Mouse (Mus musculus) forebrain, embryonic 14.5 days (tissue): Measurements from ENCODE around the gene Nnat. TPM values are rescaled to one million over a fixed set of nuclear protein-coding genes. Genes with fewer than 3 reads are reported as not detected.

Experiments
- ATAC-seq: fragments of 200-750 bp; cut with Nextera tagmentation; 2 replicates; pipeline ENCODE4 v1.8.0; 2017; ENCODE audit warnings: mild to moderate bottlenecking, moderate library complexity
- DNase-seq: peaks from one replicate; pipeline ENCODE4 v3.0.0-alpha.2; 2015; ENCODE audit warnings: low spot score
- H3K27ac ChIP-seq: fragments of 300-500 bp; sonication (generic); 2 replicates; pipeline ENCODE4 v1.5.1; 2014; ENCODE audit warnings: low read depth, mild to moderate bottlenecking, control low read depth, low read length, moderate library complexity
- H3K27me3 ChIP-seq: fragments of 300-500 bp; sonication (generic); replicated peaks from 2 replicates; pipeline ENCODE4 v1.6.1; 2014; ENCODE audit warnings: low read length, control low read depth, mixed read lengths; ENCODE audit not compliant: control insufficient read depth, insufficient read depth
- H3K36me3 ChIP-seq: fragments of 300-500 bp; sonication (generic); 2 replicates; pipeline ENCODE4 v1.6.1; 2014; ENCODE audit warnings: low read length, control low read depth; ENCODE audit not compliant: control insufficient read depth, insufficient read depth
- H3K4me1 ChIP-seq: fragments of 300-500 bp; sonication (generic); 2 replicates; pipeline ENCODE4 v1.6.1; 2014; ENCODE audit warnings: antibody characterized with exemption, low read length, control low read depth; ENCODE audit not compliant: control insufficient read depth, insufficient read depth
- H3K4me2 ChIP-seq: fragments of 300-500 bp; sonication (generic); 2 replicates; pipeline ENCODE4 v1.6.1; 2014; ENCODE audit warnings: mild to moderate bottlenecking, control low read depth, low read length
- H3K4me3 ChIP-seq: fragments of 300-500 bp; sonication (generic); 2 replicates; pipeline ENCODE4 v1.5.1; 2014; ENCODE audit warnings: low read depth, low read length, control low read depth
- H3K9ac ChIP-seq: fragments of 300-500 bp; sonication (generic); 2 replicates; pipeline ENCODE4 v1.6.1; 2014; ENCODE audit warnings: mild to moderate bottlenecking, low read length, control low read depth, moderate library complexity
- H3K9me3 ChIP-seq: fragments of 300-500 bp; sonication (generic); replicated peaks from 2 replicates; pipeline ENCODE4 v1.6.1; 2016; ENCODE audit warnings: low read length, control low read depth, mixed read lengths; ENCODE audit not compliant: control insufficient read depth
- WGBS: fragments of 180-500 bp; shearing (Covaris S2); extraction: QIAGEN DNeasy Blood & Tissue Kit; methylation state at CpG from one replicate; pipeline ENCODE4 v1.1.7; 2014; 5-methylcytosine and 5-hydroxymethylcytosine counted together
- polyA plus RNA-seq: library from polyadenylated mRNA; unstranded; fragments of >200 nt; fragmentation: Nextera tagmentation; extraction: Ambion mirVana; gene quantifications from 2 replicates; pipeline ENCODE4 v1.2.1, GENCODE M21; 2014

The Nnat gene
- polyA plus RNA-seq: 6,589 and 7,102 TPM in 2 replicates

DNA sequence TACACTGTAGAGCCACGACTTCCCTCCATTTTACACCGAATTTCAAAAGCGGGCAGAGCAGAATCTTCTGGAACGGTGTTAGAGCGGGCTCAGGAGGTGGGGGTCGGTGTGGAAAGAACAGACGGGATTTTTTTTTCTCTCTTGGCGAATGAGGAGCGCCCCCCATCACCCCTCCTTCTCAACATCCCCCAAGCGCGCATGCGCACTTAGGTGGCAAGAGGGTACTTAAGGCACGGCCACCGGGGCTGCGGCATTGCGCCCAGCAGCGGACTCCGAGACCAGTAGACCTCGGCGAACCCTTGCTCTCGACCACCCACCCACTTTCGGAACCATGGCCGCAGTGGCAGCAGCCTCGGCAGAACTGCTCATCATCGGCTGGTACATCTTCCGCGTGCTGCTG, at the start of gene Nnat:
Nnat (plus strand) TSS at position 221 of the 400 bp plus-strand sequence.
- Histone ChIP-seq H3K4me1 (peaks cover 4% of the 10 kb centered on the region; the same call in 1 of the 2 replicates), H3K9ac (peak within 1 kb of the TSS; percentile 93), H3K27ac (peak within 1 kb of the TSS; percentile 97), H3K27me3 (no peaks in the 10 kb centered on the region), H3K9me3 (peaks cover 22% of the 10 kb centered on the region), H3K4me2 (peak within 1 kb of the TSS; percentile 67), H3K36me3 (peaks cover 44% of the 10 kb centered on the region), H3K4me3 (peak within 1 kb of the TSS; percentile 55)
- DNase-seq: peak; percentile 95
- peak; percentile 73 for ATAC-seq
- 54% methylated on average over 27 of the region's 27 CpGs for WGBS

DNA sequence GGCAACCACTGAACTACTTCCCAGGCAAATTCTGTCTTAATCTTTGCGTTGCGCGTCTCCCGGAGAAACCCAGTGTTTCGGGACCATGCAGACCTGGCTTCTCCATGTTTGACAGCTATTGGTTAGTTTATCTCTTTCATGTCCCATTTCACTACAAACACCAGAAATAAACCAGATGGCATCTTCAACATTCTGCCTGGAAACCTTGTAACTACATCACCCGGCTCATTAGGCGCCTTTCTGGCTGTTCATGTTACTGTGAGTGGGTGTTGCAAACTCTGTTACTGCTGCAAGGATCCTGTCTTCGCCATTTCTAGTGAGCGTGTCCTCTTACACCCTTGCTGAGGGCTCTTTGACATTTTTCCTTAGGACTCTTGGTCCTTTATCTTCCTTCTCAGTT, 47.0 kb upstream of the Nnat start:
- H3K9ac ChIP-seq: no peak overlapping the region
- no peaks in the 10 kb centered on the region for H3K36me3 ChIP-seq
- DNase-seq (peak; percentile 59), ATAC-seq (no peak)
- H3K9me3 ChIP-seq: no peaks in the 10 kb centered on the region
- H3K4me3 ChIP-seq: no peak overlapping the region
- no peaks in the 10 kb centered on the region for H3K27me3 ChIP-seq
- 84% methylated on average over 9 of the region's 9 CpGs for WGBS
- no peak overlapping the region for H3K27ac ChIP-seq
- H3K4me1 ChIP-seq: peaks cover 24% of the 10 kb centered on the region
- H3K4me2 ChIP-seq: no peak overlapping the region

DNA sequence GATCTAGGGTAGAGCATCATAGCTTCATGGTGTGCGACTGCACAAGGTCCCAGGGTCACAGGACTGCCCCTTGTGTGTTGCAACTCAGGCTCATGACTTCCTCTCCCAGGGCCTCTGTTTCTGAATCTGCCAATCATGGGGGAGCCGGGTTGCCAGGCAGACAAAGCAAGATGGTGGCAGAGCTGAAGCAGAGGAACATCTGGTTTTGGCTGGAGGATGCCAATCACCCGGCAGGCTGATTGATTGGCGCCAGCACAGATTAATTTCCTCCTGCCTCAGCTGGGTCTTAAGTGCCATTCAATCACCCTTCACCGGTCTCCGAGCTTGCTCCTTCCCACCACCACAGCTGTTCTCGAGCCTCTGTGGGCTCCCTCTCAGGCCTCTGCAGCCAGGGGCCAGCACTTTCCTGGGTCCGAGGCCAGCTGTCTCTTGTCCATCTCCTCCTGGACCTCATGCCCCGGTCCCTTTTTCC, 46.1 kb upstream of the Nnat start:
- Histone ChIP-seq H3K36me3 (no peaks in the 10 kb centered on the region), H3K4me3 (no peak overlapping the region), H3K9me3 (no peaks in the 10 kb centered on the region), H3K9ac (no peak overlapping the region), H3K27me3 (no peaks in the 10 kb centered on the region), H3K4me2 (no peak overlapping the region), H3K27ac (peak overlapping the region; percentile 33; the same call in 1 of the 2 replicates), H3K4me1 (peaks cover 32% of the 10 kb centered on the region)
- DNase-seq: peak; percentile 33
- 0 out of 2 replicates have a peak, but pooled peaks have one; percentile 35 for ATAC-seq
- WGBS: 22% methylated on average over 9 of the region's 9 CpGs

DNA sequence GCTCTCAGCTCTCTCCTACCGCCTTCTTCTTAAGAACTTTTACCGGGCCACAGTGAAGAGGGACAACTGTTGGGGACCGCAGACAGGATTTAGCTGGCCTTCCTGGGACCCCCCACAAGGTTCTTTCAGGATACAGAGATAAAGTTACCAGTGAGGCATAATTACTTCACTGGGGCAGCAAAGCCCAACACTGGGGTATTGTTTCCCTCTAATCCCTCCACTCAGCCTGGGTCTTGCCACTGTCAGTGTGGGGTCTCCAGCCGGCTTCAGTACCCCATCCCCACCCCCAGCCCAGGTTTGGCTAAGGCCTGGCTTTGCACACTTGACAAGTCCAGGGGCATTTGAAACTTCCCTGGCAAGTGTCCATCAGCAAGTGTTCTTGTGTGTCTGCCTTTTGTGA, 45.5 kb upstream of the Nnat start:
- H3K27me3 ChIP-seq: no peaks in the 10 kb centered on the region
- 5% methylated on average over 4 of the region's 4 CpGs for WGBS
- H3K4me2 ChIP-seq: no peak overlapping the region
- H3K36me3 ChIP-seq: no peaks in the 10 kb centered on the region
- no peak overlapping the region for H3K4me3 ChIP-seq
- ATAC-seq (no peak), DNase-seq (no peak)
- peak overlapping the region; percentile 33; the same call in 1 of the 2 replicates for H3K27ac ChIP-seq
- H3K9ac ChIP-seq: peak overlapping the region; percentile 8; the same call in 1 of the 2 replicates
- peaks cover 32% of the 10 kb centered on the region for H3K4me1 ChIP-seq
- H3K9me3 ChIP-seq: no peaks in the 10 kb centered on the region

DNA sequence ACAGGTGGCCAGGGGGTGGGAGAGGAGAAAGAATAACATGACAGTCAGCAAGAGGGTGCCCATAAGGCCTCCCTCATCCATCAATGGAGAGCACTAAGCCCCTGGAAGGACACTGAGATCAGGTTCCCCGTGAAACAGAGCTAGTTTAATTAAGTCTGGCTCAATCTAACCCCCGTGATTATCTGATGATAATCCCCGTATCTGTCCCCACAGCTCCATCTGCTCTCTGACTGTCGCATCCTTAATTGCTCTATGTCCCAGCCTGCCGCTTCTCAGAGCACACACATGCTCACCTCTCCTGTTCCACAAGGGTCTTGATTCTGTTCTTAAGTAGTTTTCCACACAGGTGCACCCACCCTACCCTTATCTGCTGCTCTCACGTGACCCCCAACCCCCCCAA, 42.4 kb upstream of the Nnat start:
- no peak overlapping the region for H3K4me3 ChIP-seq
- peaks cover 40% of the 10 kb centered on the region for H3K4me1 ChIP-seq
- H3K27ac ChIP-seq: peak overlapping the region; percentile 33; the same call in 1 of the 2 replicates
- H3K9ac ChIP-seq: no peak overlapping the region
- WGBS: 38% methylated on average over 6 of the region's 6 CpGs
- no peaks in the 10 kb centered on the region for H3K36me3 ChIP-seq
- H3K4me2 ChIP-seq: no peak overlapping the region
- no peaks in the 10 kb centered on the region for H3K27me3 ChIP-seq
- no peaks in the 10 kb centered on the region for H3K9me3 ChIP-seq
- DNase-seq (peak; percentile 43), ATAC-seq (no peak)

DNA sequence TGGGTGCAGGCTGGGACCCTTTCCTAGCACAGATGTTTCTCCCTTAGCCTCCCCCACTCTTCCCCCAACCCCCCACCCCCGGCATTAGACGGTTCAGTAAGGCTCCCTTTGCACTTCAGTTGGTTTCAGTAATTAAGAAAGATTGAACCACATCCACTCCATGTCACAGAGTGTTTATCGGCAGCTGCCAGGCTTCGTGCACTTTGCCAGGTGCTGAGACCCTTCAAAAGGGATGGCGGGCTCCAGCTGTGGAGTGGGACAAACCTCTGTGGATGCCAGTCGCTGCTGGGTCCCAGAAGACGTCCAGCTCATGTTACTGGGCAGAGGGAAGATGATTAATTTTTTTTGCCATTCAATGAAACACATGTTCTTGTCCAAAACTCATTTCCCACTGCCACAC, 41.4 kb upstream of the Nnat start:
- no peak overlapping the region for H3K4me2 ChIP-seq
- peak; percentile 28 for DNase-seq
- H3K9me3 ChIP-seq: no peaks in the 10 kb centered on the region
- 47% methylated on average over 7 of the region's 7 CpGs for WGBS
- H3K4me1 ChIP-seq: peaks cover 38% of the 10 kb centered on the region
- H3K36me3 ChIP-seq: no peaks in the 10 kb centered on the region
- H3K4me3 ChIP-seq: no peak overlapping the region
- peak overlapping the region; percentile 14; the same call in 1 of the 2 replicates for H3K27ac ChIP-seq
- no peaks in the 10 kb centered on the region for H3K27me3 ChIP-seq
- ATAC-seq: peak; percentile 54; the same call in 1 of the 2 replicates
- no peak overlapping the region for H3K9ac ChIP-seq

DNA sequence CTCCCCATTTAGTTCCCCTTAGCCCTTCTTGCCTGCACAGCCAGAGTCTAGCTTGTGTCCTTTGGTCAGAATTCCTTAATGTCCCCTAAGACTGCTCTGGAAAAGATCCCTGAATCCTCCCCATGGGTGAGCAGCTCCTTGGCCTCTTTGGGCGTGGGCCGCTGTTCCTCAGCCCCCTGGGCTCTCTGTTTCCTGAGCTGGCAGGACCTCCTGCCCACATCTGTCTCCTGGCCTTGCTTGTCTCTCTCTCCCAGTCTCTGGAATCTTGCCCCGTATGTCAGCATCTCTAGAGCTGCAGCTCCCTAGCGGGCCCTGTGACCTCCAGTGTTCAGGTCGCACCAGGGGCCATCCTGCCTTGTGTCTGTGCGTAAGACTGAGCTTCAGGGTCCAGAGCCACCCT, 40.4 kb upstream of the Nnat start:
- 74% methylated on average over 6 of the region's 6 CpGs for WGBS
- Histone ChIP-seq H3K36me3 (no peaks in the 10 kb centered on the region), H3K27me3 (no peaks in the 10 kb centered on the region), H3K27ac (no peak overlapping the region), H3K4me3 (no peak overlapping the region), H3K4me1 (peaks cover 28% of the 10 kb centered on the region), H3K9ac (no peak overlapping the region), H3K9me3 (no peaks in the 10 kb centered on the region), H3K4me2 (no peak overlapping the region)
- DNase-seq (no peak), ATAC-seq (no peak)

DNA sequence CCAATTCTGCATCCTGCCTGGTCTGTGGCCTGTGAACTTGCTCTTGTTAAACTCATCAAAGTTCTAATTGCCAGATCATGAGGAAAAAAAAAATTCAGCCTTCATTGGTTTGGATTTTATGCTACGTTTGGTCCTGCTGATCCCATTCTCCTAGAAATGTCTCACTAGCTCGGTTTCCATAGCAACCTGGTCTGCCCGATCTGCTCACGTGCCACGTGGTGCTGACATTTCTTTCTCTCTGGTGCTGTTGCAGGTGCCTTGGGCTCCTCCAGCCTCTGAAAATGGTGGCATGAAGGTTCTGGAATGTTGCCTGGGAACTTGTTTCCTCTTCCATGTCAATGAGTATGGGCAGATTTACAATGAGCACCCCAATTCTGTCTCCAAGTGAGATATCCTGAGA, 39.4 kb upstream of the Nnat start:
- Histone ChIP-seq H3K4me1 (peaks cover 31% of the 10 kb centered on the region), H3K4me2 (no peak overlapping the region), H3K9ac (no peak overlapping the region), H3K36me3 (no peaks in the 10 kb centered on the region), H3K27ac (peak overlapping the region; percentile 44; the same call in 1 of the 2 replicates), H3K27me3 (no peaks in the 10 kb centered on the region), H3K4me3 (no peak overlapping the region), H3K9me3 (no peaks in the 10 kb centered on the region)
- DNase-seq (peak; percentile 91), ATAC-seq (peak; percentile 67; the same call in 1 of the 2 replicates)
- 9% methylated on average over 5 of the region's 5 CpGs for WGBS

DNA sequence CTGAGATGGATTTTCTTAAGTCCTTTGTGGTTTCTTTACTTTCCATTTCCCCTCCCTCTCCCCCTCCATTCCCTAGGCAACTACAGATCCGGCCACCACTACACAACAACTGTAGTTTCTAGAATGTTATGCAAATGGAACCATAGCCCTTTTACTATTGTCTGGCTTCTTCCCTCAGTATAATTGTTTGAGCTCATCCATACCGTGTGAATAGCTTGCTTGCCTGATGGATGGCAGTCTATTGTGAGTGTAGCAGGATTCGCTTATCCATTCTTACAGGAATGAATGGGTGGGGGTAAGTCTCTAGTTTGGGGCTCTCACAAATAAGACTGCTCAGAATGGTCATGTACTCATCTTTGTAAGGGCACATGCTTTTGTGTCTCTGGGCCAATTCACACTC, 37.3 kb upstream of the Nnat start:
- ATAC-seq (no peak), DNase-seq (no peak)
- no peaks in the 10 kb centered on the region for H3K27me3 ChIP-seq
- no peak overlapping the region for H3K27ac ChIP-seq
- H3K4me1 ChIP-seq: peaks cover 35% of the 10 kb centered on the region
- no peak overlapping the region for H3K4me3 ChIP-seq
- H3K36me3 ChIP-seq: no peaks in the 10 kb centered on the region
- no peak overlapping the region for H3K9ac ChIP-seq
- no peaks in the 10 kb centered on the region for H3K9me3 ChIP-seq
- no peak overlapping the region for H3K4me2 ChIP-seq
- WGBS: 27% methylated on average over 3 of the region's 3 CpGs
